Mouse (Mus musculus): ENCODE results near the gene Olfr485.
"Not testable (repeated sequence)": the region's sequence is repeated elsewhere in the genome, so short reads cannot be mapped to it uniquely, and the experiment has no call there.

Olfr485 gene

DNA sequence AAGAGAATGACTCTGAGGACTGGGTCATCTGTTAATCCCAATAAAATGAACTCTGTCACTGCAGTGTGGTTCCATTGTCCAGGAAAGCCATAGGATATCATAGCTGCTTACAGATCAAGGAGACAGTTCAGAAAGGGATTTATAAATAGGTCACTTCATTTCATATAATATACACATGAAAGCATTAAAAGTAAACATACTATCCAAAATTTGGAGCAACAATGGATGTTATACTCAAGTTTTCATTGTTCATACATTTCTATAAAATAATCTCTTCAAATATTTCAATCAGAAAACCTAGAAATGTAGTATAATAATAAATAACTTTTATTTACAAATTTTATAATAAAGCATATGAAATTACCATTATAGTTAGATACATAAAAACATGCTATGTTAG is at the start of gene Olfr485:
Gene Olfr485 (minus strand): TSS at position 101 of the 400 bp plus-strand sequence.
- DNase-seq (ENCODE audit: extremely low spot score, low spot score) = no peak

DNA sequence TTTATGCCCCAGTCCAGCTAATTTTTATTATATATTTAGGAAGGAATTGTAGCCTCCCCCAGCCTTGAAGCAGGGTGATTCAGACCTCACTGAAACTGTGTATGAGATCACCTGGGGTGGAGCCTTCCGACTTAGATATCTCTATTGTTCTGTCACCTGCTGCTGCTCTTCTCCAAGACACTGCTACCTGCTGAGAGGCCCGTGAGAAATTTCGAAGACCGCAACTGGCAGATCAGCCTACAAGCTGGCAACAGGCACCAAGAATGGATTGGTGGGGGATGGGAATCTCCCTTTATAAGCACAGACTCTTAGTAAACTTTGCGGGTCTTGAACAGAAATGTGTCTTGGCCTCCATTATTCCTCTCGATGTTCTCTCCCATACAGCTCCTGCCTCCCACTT is 37.3 kb upstream of the Olfr485 start:
- DNase-seq (ENCODE audit: extremely low spot score, low spot score) = no peak

DNA sequence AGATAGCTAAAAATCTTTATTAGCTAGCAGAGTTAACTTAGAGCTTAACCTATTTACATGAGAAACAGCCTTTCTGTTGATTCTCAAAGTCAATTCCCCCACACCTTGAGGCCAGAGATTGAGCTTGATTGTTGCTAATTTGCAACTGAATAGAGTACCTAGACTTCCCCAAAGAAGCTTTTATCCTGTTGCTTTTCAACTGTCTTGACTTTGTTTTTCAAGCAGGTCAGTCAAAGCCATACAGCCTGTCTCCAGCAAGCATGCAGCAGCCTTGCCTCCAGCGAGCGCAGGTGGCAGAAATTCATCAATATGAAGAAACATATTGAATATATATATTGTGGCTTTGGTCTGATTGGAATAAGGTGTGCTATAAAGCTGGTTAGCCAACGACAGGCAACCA is 36.7 kb upstream of the Olfr485 start:
- DNase-seq (ENCODE audit: extremely low spot score, low spot score) = not testable (repeated sequence)

DNA sequence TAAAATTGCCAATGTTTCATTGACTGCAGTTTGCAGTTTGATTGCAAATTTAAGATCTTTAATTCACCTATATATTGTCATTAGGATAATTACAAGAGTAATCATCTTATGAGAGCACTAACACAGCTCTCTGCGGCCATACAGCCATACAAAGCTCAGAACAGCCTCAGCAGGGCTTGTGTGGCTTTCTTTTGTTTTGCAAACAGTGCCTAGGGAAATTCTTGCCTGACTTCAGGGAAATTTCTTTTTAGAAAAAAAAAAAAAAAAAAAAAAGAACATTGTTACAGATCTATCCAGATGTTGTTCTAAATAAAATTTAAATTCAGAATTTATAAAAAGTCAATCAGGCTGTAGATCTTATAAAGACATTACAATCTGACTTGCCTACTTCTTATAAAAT is 33.0 kb upstream of the Olfr485 start:
- not testable (repeated sequence) for DNase-seq (ENCODE audit: extremely low spot score, low spot score)

DNA sequence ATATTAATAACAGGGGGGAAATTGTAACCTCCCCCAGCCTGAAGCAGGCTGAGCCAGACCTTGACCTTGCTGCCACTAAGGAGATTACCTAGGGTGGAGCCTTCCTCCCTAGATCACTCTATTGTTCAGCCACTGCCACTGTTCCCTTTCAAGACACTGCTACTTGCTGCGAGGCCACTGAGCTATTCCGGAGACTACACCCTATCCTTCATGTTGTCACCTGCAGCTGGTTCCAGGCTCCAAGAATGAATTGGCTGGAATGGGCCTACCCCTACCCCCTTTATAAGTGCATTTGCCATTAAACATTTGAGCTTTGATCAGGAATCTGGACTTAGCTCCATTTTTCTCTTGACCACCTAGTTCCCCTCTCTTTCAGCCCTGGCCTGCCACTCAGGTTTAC is 31.5 kb upstream of the Olfr485 start:
- DNase-seq (ENCODE audit: extremely low spot score, low spot score) = not testable (repeated sequence)

DNA sequence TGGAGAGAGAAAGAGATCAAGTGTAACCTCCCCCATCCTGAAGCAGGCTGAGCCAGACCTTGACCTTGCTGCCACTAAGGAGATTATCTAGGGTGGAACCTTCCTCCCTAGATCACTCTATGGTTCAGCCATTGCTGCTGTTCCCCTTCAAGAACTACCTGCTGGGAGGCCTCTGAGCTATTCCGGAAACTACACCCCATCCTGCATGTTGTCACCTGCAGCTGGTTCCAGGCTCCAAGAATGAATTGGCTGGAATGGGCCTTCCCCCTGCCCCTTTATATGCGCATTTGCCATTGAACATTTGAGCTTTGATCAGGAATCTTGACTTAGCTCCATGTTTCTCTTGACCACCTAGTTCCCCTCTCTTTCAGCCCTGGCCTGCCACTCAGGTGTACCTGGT is 25.6 kb upstream of the Olfr485 start:
- DNase-seq (ENCODE audit: extremely low spot score, low spot score) = not testable (repeated sequence)

DNA sequence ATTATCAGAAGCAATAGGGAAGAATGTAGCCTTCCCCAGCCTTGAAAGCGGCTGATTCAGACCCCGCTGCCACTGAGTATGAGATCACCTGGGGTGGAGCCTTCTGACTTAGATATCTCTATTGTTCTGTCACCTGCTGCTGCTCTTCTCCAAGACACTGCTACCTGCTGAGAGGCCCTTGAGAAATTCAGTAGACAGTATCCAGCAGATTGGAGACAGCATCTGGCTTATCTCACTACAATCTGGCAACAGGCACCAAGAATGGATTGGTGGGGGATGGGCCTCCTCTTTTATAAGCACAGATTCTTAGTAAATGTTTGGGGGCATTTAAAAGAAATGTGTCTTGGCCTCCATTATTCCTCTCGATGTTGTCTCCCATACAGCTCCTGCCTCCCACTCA is 24.7 kb upstream of the Olfr485 start:
- not testable (repeated sequence) for DNase-seq (ENCODE audit: extremely low spot score, low spot score)

DNA sequence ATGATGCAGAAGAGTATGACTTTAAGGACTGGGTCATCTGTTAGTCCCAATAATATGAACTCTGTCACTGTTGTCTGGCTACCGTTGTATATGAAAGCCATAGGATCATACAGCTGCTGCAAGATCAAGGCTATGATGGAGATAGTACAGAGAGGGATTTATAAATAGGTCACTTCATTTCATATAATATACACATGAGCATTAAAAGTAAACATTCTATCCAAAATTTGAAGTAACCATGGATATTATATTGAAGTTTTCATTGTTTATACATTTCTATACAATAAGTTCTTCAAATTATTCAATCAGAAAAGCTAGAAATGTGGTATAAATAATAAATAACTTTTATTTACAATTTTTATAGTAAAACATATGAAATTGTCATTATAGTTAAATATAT is 13.0 kb upstream of the Olfr485 start, which contains the start of gene Olfr486:
Gene Olfr486 (minus strand): TSS at position 101 of the 400 bp plus-strand sequence.
- DNase-seq (ENCODE audit: extremely low spot score, low spot score) = not testable (repeated sequence)

DNA sequence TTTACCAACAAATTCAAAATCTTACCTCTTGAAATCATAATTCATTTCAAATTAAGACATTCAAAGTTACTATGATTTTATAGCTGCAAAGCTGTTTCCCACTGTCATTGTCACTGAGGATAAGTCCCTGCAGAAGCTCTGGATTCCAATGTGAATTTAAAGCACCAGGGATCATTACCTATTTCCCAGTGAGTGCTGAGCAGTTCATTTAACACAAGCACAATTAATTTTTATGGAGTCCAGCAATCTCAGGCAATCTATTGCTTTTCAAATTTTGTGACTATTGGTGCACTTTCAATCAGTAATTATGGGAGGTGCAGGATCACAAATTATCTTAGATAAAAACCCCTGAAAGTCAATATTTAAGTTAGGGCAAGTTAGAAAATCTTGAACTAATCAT is 32.3 kb downstream of the Olfr485 start, which contains the start of gene Olfr484:
Gene Olfr484 (minus strand): TSS at position 101 of the 400 bp plus-strand sequence.
- no peak for DNase-seq (ENCODE audit: extremely low spot score, low spot score)

DNA sequence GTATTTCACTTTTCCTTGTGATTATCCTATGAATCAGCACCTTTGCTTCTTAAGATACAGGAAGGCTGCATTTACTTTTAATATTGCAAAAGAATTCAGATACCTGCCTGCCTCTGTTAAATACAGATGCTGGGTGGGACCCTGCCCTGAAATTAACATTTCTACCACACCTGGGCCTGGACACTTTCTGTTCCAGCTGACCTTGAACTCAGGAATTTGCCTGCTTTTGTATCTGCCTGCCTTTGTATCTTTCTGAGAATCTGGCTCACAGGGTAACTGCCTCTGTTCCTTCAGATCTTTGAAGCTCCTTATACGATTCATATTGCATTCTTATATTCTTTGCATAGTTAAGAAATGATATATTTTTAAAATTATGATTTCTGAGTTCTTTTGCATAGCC is 38.3 kb downstream of the Olfr485 start:
- DNase-seq (ENCODE audit: extremely low spot score, low spot score) = no peak

DNA sequence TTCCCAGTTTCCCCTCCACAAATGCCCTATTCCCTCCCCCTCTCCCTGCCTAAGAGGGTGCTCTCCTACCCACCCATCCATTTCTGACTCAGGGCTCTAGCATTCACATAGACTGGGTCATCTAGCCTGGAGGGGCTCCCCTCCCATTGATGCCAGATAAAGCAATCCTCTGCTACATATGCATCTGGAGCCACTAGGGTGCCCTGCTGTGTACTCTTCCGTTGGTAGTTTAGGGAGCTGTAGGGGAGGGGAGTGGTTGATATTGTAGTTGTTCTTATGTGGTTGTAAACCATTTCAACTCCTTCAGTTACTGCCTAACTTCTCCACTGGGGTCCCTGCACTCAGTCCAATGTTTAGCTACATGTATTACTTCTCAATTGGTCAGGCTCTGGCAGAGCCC is 39.0 kb downstream of the Olfr485 start:
- no peak for DNase-seq (ENCODE audit: extremely low spot score, low spot score)
